Mouse (Mus musculus): ENCODE measurements at regions not wholly inside any gene's neighbourhood (a gene's known extent, or its start where the extent isn't known, plus 50 kb on each side); places are given as distances from the start of the nearest gene placed in this dataset.

DNA sequence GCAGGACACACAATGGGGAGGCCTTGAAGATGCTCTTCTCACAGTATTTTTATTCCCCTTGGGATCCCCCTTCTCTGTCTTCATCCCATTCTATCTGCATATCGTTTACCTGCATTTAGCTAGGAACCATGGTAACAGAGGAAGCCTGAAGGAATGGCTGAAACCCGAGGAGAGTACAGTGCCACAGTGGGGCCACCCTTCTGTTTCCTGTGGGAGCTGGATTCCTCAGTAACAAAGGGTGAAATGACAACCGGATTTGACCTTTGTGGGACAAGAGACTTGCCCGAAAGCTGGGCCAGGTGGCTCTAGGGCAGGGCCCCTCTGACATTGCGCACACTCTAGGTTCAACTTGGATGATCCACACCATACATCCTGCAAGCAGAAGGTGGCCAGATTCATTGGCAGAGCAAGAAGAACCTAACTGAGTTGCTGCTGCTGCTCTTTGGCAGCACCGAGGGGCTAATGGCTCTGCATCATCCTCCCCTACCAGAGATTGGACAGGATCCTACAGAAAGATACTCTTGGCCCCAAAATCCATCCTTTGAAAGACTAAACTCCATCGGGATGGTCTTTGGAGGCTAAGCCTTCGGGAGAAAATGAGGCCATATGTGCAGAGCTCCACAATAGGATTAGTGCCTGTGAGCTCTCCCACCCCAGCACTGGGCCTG, 310.0 kb downstream of the Sox9 start:
- DNase-seq (ENCODE audit: low spot score in 2 of 2), result no peak

DNA sequence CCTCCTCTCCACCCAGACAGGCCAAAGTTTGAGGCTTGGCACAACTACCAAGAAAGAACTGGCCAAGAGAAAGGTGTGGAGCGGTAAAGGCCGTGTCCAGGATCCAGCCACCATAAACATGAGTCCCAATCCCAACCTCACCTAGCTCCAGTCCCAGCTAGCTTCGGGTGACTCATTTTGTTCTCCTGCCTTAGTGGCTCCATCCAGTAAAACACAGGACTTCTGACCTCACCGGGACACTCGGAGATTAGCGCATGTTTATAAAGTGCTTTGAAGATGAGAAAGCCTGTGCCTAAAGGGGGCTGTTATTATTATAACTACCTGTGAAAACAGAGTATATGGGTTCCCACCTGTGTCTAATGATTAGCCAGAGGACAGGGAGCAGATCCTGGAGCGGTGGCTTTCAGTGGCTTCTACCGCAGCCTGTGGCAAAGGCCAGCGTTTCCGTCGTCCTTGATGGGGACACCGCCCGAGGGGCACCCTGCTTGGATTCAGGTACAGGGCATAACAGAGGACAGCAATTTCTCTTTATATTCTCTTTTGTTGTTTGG, 311.9 kb downstream of the Sox9 start:
- DNase-seq (ENCODE audit: low spot score in 2 of 2), result no peak

DNA sequence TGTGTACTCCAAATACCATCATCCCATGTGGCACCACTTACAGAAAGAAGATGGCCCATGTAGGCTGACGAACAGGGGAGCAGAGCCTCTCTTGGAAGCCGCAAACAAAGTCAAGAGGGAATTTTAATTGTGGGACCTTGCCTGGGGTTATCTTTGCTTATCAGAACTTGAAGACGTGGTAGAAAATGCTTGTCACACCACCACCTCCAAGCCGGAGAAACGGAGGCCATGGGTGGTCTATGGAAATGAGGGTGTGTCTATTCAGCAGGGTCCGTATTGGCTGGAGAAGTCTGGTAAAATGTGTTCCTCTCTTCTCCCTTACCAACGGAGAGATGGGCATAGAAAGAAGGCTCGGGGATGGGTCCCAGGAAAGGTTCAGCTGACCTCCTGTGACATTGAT, 313.6 kb downstream of the Sox9 start:
- no peak for DNase-seq (ENCODE audit: low spot score in 2 of 2)

DNA sequence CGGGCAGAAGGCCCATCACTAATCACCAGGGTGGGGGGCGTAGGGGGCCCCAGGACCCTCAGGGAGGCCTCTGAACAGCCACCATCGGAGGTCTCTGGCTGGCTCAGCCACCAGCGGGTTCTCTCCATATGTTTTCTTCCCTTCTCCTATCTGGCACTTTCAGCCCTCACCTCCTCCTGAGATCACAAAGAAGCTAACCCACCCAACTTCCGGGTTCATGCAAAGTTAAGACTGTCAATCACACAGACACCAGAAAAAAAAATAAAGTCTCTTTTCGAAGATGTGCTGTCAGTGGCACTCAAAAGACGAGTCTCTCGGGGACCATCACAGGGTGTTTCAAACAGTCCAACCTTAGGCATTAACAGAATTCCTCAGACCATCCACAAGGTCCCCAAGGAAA, 314.2 kb downstream of the Sox9 start:
- no peak for DNase-seq (ENCODE audit: low spot score in 2 of 2)

DNA sequence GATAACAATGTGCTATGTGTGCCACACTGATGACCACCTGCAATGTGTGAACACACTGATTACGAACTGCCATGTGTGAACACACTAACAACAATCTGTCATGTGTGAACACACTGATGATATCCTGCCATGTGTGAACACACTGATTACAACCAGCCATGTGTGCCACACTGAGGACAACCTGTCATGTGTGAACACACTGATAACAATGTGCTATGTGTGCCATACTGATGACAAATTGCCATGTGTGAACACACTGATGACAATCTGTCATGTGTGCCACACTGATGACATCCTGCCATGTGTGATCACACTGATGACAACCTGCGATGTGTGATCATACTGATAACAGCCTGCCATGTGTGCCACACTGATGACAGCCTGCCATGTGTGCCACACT, 316.3 kb downstream of the Sox9 start:
- DNase-seq (ENCODE audit: low spot score in 2 of 2), result no peak

DNA sequence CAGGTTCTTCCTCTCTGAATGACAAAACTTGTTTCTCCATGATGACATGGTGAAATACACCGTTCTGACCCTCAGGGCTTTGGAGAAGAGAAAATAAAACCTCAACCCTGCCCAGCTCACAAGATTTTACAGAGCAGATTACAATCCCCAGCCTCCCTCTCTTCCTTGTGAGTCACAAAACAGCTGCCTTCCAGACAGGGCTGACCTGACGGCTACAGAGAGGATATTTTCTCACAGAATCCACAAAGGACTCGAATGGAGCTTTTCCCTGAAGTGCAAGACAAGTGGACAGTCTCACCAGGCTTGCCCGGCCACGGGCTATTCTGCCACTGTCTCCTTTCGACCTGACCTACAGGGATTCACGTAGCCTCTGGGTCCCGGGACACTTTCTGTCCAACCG, 318.8 kb downstream of the Sox9 start:
- DNase-seq (ENCODE audit: low spot score in 2 of 2), result no peak

DNA sequence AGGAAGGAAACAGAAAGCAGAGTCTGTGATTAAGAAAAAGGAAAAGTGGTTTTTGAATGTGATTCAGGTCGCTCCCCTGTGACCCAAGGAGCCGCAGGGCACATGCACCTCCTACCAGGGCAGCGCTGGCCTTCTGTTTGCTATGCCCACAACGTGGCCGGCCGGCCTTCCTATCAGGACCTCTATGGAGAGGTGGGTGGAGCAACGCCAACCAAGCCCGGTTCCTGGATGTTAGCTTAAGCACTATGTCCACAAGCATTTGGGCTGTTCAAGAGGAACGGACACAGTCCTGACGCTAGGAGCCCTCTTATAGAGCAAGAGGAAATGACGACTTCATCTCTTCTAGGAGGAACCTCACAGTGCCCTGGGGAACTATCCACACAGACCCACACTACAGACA, 319.5 kb downstream of the Sox9 start:
- no peak for DNase-seq (ENCODE audit: low spot score in 2 of 2)

DNA sequence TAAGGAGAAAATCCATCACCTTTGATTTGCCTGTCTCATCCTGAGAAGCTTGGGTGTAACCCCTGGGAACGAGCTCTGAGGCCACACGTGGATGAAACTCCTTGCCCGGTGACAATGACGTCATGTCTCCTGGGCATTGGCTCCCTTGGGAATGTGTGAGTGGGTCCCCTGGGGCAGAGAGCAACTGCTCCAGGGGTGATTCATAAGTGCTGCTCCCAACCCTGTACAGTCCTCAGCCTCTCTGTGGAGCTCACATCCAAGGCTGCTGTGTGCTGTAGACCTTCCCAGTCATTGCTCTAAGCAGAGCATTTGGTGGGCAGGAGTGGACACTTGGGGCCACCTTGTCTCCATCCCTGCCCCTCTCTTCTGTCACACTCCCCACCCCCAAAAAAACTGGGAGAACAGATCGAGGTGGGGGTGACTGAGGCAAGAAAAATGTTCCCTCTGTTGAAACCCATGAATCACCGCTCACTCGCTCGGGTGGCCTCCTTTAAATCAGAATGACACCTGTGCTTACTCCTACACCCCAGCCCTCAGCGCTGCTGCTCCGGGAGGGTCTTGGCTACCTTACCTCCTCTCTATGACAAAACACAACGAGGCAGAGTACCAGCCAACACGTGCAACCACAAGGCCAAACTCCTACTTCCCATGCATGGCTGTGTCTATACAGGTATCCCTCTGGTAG, 321.3 kb downstream of the Sox9 start:
- DNase-seq (ENCODE audit: low spot score in 2 of 2), result no peak

DNA sequence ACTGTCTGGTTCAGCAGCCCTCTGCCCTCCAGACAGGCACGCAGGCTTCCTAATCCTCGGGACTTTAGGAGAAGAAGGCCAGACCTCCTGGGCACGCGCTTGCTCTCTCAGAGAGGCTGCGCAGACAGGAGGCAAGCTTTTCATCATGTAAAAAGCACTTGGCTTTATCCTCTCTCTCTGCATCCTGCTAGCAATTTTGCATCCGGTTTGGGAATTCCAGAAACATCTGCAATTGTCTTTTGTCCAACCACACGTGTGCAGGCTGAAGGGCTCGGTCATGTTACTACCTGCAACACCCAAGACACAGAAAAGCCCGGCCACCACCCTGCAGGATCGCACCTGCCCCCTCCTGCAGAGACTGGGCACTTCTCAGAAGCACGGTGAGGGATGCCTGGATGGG, 323.3 kb downstream of the Sox9 start:
- no peak for DNase-seq (ENCODE audit: low spot score in 2 of 2)

DNA sequence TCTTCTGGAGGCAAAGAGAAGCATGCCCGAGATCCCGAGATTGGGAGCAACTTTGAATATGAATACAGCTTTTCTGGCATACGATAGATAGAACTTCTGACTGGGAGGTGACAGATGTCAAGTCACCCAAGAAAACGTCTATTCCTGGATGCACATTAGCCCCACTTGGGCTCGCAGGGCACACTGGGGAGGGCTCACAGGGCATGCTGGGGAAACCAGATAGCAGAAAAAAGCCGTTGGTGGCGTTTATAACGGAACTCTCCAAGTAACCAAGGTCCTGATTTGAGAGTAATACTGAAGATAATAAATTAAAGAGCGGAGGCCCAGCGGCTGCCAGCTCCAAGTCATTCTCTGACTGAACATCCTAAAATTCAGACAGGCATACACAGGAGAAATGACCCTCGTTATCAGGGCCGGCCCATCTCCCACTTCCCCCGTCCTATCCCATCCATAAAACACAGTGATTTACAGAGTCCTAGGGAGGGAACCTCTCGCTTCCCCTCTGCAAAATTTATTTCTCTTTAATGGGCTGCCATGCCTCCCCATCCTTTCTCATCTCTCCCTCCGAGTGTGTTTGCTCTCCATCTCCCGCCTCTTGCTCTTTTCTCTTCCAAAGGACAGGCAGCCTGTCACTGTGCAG, 325.3 kb downstream of the Sox9 start:
- DNase-seq (ENCODE audit: low spot score in 2 of 2), result no peak

DNA sequence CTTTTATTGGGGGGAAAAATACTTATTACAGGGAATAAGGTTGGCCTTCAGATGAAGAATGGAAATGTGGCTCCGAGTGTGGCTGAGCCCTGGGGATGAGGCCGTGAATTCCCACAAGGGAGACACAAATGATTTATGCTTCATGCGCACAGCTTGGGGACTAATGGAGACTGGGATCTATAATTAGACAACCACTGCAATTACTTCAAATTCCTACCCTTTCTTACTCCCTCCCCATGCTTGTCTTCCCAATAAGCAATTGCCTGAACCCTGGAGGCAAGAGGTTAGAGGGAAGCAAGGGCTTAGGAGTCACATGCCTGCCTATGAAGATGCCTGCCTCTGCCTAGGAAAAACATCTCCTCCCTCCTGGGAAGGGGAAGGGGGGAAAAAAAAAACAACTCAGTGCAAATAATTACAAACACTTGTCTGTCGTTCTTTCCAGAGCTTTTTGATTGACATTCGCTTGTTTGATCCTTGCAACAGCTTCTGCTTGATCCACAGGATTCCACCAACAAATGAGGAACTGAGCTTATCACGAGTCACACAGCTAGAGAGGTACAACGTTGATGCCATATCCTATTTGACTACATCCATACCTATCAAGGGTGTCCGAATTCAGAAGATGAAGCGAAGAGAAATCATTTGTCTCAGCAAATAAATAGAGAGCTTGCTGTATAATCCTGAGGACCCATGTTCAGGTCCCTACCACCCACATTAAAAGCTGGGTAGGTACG, 326.1 kb downstream of the Sox9 start:
- DNase-seq (ENCODE audit: low spot score in 2 of 2), result no peak

DNA sequence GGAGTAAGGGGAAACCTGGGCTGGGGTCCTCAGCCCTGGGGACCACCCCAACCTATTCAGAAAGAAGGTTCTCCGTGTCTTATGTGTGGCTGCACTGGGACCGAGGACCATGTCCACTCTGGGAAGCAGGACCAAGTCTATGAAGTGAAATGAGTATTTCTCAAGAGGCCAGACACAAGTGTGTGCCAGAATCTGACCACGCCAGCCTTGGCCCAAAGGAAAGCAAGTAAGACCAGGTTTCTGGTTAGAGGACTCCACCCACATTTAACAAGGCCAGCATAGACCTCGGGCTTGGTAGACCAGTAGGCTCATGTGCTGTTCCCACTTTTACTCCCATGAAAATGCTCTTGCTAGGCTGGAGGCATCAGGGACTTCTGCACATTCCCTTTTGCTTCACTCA, 327.1 kb downstream of the Sox9 start:
- DNase-seq (ENCODE audit: low spot score in 2 of 2), result no peak

DNA sequence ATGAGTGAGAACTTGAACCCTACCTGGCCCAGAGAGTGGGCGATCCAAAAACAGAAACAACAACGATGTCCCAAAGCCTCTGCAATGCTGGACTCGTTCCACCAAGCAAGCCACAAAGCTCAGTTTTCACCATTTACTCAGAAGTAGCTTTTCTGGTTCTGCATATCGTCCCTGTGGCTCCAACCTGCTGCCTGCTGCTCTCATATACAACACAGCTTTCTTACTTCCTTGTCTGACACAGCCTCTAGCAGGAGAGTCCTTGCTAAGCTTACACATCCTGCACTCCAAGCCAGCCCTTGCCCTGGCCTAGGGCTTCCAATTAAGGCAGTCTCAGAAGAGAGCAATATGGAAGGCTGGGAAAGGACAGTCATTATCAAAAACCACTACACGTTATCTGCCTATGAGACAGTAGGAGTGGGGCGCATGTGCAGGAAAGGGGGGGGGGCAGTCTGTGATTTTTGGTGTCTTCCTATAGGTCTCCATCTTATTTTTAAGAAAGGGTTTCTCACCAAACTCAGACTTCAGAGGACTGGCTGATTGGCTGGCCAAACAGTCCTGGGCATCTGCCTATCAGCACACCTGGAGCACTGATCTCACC, 331.3 kb downstream of the Sox9 start:
- no peak for DNase-seq (ENCODE audit: low spot score in 2 of 2)

DNA sequence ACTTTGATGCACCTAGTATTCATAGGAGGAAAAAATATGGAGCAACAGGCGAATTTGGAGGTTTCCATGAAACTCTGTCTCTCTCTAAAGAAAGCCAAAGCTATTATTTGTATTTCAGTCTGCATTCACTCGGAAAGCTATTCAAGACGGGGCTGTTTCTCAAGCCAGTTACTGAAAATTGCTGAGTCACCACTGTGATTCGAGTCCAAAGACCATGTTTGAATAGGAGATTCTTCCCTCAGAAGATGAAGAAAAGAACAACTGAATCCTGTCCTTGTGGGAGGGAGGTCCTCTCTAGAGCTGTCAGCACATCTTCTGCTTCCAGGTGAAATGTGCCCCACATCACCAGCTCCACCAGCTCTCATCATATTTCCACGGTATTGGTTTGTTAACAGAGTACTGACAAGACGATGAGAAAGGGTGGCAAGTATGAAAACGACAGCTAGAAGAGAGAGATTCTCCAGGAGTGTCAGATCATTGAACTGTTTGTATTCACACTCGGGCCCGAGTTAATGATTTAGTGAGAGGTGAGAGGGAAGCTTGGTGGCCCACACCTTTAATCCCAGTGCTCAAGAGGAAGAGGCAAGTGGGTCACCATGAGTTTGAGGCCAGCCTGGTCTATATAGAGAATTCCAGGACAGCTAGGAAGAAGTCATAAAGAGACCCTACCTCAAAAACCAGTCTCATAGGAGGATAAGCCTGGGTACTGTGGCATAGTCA, 335.3 kb downstream of the Sox9 start:
- no peak for DNase-seq (ENCODE audit: low spot score in 2 of 2)

DNA sequence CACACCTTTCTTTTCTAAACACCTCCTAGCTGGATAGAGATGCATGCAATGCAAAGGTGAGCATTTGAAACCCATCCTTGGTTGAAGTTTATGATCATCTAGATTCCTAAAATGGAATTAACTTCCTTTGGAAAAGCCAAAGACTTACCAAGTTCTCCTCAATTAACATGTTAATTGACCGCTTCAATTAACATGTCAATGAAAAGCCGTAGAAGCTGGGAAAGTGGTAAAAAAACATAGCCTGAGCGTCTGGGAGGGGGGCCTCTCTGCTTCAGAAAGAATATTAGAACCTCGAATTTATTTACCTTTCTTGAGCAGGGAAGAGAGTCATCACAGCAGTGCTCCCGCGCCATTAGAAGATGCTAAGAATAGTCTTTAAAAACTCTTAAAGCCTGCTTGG, 338.5 kb downstream of the Sox9 start:
- no peak for DNase-seq (ENCODE audit: low spot score in 2 of 2)

DNA sequence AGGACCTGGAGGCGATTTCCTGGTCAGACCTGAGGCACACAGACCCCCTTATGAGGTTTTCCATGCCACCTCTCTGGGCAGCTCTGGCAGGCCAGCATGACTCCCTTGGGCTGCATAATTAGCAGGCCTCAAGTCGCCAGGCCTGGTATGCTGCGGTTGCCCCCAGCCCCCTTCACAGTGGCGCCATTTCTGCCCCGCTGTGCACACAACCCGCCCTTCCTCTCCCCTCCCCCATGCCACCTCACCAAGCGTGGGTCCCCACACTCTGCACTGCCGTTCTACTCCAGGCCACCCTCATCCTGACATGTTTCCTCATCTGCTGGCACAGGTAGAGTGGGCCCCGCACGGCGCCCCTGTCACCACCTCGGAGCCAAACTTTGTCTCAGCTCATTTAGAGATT, 339.3 kb downstream of the Sox9 start:
- no peak for DNase-seq (ENCODE audit: low spot score in 2 of 2)

DNA sequence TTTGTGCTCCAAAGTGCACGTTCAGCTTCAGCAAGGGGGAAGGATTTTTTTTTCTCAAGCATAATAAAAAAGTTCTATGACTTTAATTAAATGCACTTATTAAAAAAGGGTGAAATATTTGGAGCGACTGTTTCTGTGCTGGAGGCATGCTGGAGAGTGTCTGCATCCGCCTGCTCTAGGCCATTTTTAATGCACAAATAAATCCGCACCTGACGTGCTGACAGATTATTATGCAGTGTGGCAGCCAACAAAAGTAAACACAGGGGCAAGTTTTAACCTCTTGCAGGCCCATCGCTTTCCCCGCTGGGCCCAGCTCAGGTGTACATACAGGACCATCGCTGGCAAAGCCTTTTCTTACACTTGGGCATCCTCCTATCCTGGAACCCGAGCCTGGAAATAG, 340.1 kb downstream of the Sox9 start:
- no peak for DNase-seq (ENCODE audit: low spot score in 2 of 2)

DNA sequence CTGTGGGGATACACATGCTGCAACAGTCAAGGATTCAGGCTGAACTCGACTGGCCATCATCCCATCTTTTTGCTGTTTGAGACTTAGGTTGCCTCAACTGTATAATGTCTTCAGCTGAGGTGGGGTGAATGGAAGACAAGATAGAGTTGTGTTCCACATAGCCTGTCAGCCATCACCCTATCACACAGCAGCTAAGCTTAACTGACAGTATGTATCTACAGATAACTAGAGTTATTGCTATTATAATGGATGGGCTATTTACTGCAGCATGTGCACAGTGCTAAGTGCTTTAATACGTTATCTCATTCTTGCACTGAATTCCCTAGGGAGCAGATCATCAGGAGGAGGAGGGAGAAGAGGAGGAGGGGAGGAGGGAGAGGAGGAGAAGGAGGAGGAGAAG, 340.9 kb downstream of the Sox9 start:
- no peak for DNase-seq (ENCODE audit: low spot score in 2 of 2)

DNA sequence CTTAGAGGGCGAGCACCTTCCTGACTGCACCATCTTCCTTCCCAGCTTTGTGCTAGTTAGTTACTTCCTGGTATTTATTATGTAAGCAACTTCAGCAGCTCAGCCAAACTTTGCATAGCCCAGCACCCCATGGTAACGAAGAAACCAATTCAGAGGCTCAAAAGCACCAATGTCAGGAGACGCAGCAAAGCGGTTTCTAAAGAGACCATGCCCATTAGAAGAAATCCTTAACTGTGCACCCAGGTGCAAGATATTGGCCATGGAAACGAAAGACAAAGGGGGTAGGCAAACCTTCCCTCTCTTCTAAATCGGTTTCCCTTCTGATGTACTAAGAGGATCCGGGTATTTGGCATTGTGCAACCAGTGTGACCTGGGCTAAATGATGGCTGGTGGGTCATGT, 343.8 kb downstream of the Sox9 start:
- DNase-seq (ENCODE audit: low spot score in 2 of 2), result no peak

DNA sequence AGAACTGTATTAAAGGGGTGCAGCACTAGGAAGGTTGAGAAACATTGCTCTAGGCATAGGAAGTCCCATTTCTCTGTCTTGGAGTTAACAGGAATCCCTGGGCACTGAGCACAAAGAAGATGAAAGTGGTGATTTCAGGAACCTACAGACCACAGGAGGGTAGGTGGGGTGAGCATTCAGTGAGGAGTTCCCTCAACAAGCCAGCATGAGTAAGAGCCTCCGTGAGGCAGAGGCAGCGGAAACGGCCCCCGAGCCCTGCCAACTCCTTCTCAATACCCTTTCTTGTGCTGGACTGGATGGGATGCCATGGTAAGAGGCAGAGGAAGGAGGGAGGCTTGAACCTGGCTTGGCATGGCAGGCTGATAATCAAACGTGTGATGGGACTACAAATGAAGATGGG, 347.2 kb downstream of the Sox9 start:
- DNase-seq (ENCODE audit: low spot score in 2 of 2), result no peak

DNA sequence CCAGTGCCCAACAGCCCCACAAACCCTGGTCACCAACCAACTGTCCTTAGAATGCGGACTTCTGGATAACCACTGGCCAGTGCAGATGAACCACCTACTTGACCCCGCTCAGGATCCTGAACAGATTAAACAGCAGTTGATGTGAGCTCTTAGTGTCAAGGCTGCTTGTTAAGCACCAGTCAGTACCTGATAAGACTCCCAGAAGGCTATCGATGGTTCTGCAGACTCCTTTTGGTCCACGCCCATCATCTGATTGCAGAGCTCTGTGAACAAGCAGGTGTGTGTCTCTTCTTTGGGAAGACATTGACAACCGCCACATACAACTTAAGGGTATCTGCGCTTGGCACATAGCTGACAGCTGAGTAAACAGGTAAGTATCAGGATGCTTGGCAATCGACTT, 348.0 kb downstream of the Sox9 start:
- DNase-seq (ENCODE audit: low spot score in 2 of 2), result no peak
